Mouse (Mus musculus) lung, adult 2 months (tissue): ENCODE results near the gene Rasgef1c.

Source experiments
- CTCF ChIP-seq: fragments of 200-500 bp; IDR thresholded peaks from 2 replicates; pipeline ENCODE4 v1.5.1; 2011; ENCODE audit warnings: mild to moderate bottlenecking, low read length, control low read depth; ENCODE audit not compliant: insufficient read depth
- POLR2A ChIP-seq: fragments of 200-500 bp; IDR thresholded peaks from 2 replicates; pipeline ENCODE4 v1.6.1; 2011; ENCODE audit warnings: low read depth, mild to moderate bottlenecking, control low read depth, low read length, borderline replicate concordance; ENCODE audit errors: extremely low read depth

GRCm38 (mm10) chr11:49943901-49944300 is 42.3 kb downstream of the Rasgef1c start:
- no peak for TF ChIP-seq CTCF
- no peak for TF ChIP-seq POLR2A
